Mouse (Mus musculus): ENCODE measurements around the gene Bricd5. TPM values are rescaled to one million over a fixed set of nuclear protein-coding genes. Genes with fewer than 3 reads are reported as not detected.
A peak's percentile ranks its signal among the peaks of the same experiment; 100 is the strongest.

Gene Bricd5
- polyA plus RNA-seq, 1 experiment from 2014 or later, result not detected

GRCm38 (mm10) chr17:24461580-24461979 lies 12.1 kb upstream of the Bricd5 start:
- DNase-seq (ENCODE audit: low spot score), result peak; percentile 68

GRCm38 (mm10) chr17:24462932-24463331 lies 10.8 kb upstream of the Bricd5 start:
- no peak for DNase-seq (ENCODE audit: low spot score)

DNA sequence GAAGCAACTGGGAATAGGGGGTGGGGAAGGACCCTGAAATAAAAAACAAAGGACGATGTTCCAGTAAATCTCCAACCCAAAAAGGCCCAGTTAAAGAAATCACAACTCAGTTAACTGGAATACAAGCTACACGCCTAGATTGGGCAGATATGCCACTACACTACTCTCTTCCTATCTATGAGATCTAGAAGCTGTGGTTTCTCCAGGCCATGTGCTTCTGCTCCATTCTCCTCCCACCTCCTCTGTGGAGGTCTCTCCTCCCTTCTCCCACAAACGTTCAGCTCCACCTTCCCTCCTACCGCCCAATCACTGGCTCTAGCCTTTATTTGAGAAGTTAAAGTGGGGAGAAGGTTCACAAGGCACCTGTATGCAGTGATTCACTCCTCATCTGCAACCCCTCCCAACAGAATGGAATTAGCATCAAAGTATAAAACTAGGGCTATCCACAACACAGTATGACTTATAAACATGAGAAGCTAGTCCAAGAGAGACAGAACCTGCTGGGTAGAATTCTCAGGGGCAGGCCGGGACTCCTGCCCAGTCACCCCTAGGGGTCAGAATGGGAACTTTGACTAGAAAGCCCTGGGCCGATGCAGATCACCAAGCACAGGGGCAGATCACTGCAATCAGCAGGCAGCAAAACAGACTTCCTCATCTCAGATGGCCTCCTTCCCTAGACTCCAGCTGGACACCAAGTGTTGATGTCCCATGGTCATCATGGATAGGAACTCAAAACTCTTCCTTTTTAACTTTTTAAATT lies 10.1 kb upstream of the Bricd5 start:
- no peak for DNase-seq (ENCODE audit: low spot score)

DNA sequence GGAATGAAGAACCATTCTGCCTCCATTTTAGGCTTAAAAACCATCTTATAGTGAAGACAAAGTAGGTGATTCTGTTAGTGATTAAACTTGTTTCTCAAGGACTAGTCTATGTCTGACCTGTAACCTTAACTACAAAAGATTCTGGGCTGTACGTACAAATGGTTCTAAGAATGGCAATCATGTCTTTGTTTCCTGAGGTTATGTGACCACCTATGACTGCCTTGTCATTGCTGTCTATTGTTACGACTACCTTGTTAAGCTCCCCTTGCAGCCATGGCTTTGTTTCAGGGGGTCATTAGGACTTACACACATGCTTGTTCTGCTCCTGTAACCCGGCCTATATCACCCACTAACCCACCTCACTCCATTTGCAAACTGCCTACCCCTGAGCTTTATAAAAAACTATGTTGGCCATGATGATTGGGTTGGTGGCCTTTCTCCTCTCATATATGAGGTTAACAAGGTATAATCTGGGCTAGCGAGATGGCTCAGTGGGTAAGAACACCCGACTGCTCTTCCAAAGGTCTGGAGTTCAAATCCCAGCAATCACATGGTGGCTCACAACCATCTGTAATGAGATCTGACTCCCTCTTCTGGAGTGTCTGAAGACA lies 4.9 kb upstream of the Bricd5 start:
- DNase-seq (ENCODE audit: low spot score), result no peak

DNA sequence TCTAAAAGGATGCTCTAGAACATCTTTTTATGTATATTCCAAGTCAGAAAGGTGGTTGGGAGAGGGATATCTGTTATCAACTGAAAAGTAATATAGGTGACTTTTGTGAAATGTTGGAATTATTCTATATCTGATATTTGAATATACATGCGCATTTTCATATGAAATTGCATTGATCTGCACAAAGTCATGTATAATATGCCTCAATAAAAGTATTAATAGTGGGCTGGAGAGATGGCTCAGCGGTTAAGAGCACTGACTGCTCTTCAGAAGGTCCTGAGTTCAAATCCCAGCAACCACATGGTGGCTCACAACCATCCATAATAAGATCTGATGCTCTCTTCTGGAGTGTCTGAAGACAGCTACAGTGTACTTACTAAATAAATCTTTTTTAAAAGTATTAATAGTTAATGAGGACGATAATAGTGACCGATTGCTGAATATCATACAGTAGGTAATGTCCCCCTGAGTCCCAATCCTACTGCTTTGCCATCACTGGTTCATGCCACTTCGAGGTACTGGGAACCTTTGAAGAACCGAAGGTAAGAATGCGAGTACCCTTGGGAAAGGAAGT lies 4.3 kb upstream of the Bricd5 start:
- no peak for DNase-seq (ENCODE audit: low spot score)

DNA sequence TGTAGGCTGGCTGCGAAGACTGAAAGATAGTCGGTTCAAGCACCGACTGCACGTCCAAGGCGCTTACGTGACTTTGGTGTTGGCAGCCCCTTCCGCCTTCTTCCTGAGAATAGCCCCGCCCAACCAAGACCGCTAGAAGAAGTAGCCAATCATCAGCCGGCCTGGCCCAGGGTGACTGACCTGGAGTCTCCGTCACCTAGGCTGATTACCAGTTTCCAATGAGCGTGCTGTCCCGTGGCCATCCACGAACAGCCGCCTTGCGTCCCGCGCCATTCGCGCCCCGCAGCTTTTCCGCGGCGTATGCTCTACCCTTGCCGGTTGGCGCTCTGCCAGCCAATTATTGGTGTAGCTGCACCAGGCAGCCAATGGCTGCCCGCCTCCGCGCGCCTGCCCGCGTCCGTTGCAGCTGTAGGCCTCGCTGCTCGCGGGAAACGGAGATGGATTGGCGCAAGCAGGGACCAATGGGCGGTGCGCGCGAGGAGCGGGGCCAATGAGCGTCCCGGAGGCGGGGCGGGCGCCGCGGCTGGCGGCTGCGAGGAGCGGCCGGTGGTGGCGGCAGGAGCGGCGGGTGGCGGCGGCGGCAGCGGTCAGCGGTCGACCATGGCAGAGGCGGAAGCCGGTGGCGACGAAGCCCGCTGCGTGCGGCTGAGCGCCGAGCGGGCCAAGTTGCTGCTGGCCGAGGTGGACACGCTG lies 3.6 kb upstream of the Bricd5 start, which contains the start of the genes E4f1 and Pgp:
TSS of gene E4f1 (minus strand) at position 404 of the 693 bp plus-strand sequence.
TSS of gene Pgp (plus strand) at position 483 of the 693 bp plus-strand sequence.
- DNase-seq (ENCODE audit: low spot score), result peak; percentile 98

DNA sequence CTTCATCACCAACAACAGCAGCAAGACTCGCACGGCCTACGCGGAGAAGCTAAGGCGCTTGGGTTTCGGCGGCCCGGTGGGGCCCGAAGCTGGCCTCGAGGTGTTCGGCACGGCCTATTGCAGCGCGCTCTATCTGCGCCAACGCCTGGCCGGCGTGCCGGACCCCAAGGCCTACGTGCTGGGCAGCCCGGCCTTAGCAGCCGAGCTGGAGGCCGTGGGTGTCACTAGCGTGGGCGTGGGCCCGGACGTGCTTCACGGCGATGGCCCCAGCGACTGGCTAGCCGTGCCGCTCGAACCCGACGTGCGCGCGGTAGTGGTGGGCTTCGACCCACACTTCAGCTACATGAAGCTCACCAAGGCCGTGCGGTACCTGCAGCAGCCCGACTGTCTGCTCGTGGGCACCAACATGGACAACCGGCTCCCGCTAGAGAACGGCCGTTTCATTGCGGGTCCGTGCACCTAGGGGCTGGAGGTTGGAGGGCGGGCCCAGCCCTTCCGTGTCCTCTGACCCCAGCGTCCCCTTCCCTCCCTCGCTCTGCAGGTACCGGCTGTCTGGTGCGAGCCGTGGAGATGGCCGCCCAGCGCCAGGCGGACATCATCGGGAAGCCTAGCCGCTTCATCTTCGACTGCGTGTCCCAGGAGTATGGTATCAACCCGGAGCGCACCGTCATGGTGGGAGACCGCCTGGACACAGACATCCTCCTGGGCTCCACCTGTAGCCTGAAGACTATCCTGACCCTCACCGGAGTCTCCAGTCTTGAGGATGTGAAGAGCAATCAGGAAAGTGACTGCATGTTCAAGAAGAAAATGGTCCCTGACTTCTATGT lies 2.8 kb upstream of the Bricd5 start:
- DNase-seq (ENCODE audit: low spot score), result no peak

GRCm38 (mm10) chr17:24472512-24472911 lies 1.2 kb upstream of the Bricd5 start:
- DNase-seq (ENCODE audit: low spot score), result no peak

GRCm38 (mm10) chr17:24474557-24474956 lies 873 bp downstream of the Bricd5 start:
- DNase-seq (ENCODE audit: low spot score), result no peak

GRCm38 (mm10) chr17:24475586-24475985 lies 1.9 kb downstream of the Bricd5 start:
- no peak for DNase-seq (ENCODE audit: low spot score)

DNA sequence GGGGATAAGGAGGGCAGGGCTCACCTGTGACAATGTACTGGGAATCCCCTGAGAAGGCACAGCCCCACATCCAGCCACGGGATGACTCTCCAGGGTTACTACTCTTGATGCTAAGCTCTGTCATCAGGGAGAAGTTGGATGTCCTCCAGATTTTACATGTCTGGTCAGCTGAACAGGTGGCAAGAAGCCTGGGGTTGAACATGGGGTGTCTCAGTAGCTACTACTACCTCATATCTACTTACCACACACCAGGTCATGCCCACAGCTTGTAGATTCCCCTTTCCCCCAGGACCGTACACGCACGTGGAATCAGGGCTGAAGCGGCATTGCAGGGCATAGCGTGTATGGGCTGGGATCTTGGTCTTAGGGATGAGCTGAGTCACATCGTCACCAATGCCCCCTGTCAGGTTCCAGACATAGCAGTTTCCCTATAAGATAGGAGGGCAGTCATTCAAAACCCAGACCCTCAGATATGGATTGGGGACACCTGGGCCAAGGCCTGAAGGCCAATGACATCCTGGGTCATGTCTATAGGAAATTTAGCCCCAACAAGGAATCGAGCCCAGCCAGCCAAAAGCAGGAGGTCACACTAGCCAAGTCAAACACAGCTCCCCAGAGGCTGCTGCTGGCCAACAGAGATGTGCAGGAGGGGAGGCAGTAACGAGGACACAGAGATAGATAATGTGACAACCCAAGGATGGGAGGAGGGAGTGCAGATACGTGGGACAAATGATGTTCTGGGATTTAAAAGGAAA lies 2.5 kb downstream of the Bricd5 start:
- no peak for DNase-seq (ENCODE audit: low spot score)

DNA sequence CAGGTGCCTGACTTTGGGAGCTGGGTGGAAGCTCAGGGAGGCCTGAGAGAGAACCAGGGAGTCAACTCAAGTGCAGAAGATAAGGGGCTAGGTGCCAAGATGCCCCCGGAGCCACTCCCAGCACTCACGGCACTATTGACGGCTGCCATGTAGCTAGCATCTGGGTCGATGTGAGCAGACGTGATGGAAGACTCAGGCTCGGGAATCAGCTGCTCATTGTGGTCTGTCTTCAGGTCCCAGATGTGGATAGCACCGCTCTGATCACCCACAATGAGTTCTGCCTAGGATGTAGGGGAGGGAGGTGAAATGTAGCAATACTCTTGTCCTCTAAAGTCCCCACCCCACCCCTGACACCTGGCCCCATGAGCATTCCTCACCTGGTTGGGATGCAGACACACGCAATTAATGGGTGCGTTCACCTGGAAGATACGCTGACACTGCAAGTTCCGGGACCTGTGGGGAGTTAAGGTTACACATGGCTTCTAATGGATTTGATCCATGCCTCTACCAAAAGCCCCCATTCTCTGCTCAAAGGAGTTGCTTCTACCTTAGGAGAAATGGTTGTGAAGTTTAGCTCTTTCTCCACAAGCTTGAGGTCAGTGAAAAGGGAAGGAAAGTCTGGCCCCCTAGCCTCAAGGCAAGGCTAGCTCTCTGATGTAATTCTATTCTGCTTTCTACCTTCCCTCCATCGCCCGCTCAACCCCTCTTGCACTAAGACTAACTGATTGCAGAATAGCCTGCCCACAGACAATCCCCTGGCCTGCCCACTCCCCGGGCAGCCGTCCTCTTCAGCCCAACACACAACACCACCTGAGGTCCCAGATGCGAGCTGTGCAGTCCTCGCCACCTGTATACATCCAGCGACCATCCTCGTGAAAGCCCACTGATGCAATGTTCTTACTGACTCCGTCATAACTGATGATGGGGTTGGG lies 3.6 kb downstream of the Bricd5 start:
- no peak for DNase-seq (ENCODE audit: low spot score)

DNA sequence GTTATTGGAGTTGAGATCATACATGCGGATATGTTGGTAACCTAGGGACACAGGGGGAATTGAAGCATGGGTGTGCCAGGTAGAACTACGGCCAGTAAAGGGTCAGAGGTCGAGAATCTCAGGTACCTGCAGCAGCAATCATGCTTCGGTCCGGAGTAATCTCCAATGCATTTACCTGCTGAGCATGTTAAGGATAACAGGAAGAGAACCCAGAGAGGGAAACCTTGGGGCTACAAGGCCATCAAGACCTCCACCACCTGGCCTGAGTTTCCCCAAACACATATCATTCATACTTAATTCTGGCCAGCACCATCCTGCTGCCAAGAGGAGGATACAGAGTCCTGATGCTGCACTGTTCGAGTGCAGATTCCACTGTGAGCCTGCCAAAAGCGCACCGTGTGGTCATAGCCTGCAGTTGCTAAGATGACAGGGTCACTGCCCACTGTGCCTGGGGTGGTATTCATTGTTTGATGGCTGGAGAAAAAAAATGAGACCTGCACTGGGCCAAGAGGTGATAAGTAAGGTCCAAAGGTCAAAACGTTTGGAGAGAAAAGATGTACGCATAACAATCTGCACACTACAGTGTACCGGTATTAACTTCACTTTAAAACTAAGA lies 4.4 kb downstream of the Bricd5 start:
- DNase-seq (ENCODE audit: low spot score), result no peak

GRCm38 (mm10) chr17:24478663-24479380 lies 5.1 kb downstream of the Bricd5 start, which contains the start of gene Mlst8:
Gene Mlst8, minus strand, starts transcription at chr17:24479078.
- DNase-seq (ENCODE audit: low spot score), result peak; percentile 96

DNA sequence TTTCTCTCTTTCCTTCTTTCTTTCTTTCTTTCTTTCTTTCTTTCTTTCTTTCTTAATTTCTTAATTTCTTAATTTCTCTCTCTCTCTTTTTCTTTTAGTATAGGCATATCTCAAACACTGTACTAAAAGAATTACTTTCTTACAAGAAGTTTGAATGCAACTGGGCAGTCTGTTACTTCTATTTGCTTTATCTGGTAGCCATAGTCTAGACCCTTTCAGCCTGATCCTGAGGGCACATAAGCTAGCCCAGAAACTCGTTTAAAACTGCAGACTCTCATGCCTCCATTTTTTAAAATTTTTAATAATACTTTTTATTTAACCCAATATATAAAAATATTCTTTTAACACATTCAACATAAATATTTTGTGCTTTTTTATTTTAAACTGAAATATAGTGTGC lies 5.7 kb downstream of the Bricd5 start:
- no peak for DNase-seq (ENCODE audit: low spot score)

DNA sequence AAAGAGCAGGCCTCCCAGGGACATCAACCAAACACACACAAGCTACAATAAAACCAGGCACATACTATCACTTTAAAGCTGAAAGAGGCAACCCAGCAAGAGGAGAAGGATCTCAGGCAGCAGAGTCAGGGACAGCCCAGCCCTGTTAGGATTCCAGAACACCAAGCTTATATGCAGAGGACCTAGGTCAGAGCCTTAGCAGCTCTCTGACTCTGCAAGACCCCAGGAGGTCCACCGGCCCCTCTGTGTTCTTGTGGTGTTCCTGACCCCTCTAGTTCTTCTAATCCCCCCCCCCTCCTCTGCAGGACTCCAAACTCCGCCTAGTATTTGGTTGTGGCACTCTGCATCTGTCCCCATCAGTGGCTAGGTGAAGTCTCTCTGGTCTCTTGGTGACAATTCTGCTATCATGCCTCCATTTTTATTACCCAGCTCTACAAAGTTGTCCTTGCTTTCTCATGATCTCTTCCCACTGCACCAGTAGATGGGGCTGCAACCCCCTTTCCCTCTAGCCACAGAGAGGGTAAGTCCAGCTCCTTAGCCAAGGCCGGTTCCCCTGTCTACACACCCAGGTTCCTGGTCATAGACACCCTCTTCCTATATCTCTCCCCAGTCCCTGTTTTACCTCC lies 6.6 kb downstream of the Bricd5 start:
- no peak for DNase-seq (ENCODE audit: low spot score)

GRCm38 (mm10) chr17:24481027-24481815 lies 7.5 kb downstream of the Bricd5 start:
- DNase-seq (ENCODE audit: low spot score), result no peak

Data from thymus, postnatal 0 days (tissue).